Mouse (Mus musculus): ENCODE measurements around the gene Ncapd2.

DNA sequence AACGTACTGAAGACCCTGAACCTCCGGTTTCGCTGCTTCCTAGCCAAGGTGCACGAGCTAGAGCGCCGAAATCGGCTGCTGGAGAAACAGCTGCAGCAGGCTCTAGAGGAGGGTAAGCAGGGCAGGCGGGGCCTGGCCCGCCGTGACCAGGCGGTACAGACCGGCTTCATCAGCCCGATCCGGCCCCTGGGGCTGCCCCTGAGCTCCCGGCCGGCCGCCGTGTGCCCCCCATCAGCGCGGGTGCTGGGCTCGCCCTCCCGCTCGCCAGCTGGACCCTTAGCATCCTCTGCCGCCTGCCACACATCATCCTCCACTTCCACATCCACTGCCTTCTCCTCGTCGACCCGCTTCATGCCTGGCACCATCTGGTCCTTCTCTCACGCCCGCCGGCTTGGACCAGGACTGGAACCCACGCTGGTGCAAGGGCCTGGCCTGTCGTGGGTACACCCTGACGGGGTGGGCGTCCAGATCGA, 46.0 kb downstream of the Ncapd2 start:
- TF ChIP-seq CTCF (IDR thresholded peaks at IDR 0.05; ENCODE audit: low read depth) (no peak), EP300 (IDR thresholded peaks at IDR 0.05; ENCODE audit: low read depth) (no peak)

All from liver, postnatal 0 days (tissue).